Comparison of ENCODE assay signal across 16 mouse cellular contexts in genomic region chr2:29481856-29482255, GRCm38 (mm10).
A peak's percentile ranks its signal among the peaks of the same experiment; 100 is the strongest.
DNase-seq lines count a peak whose midpoint lies in the region; ATAC-seq lines count a peak whose summit lies in the region.
"Had no signal": no experiment of that assay in that cellular context is flagged by ENCODE, and none has a peak within 500 bp of the region (broad histone marks: within the 10 kb centered on the region; RNA-seq: fewer than 3 reads in every experiment).

No protein-coding gene starts in this region.

- H3K9me3 ChIP-seq in forebrain, embryonic 15.5 days, result no peaks in the 10 kb centered on the region
- H3K9me3 ChIP-seq in midbrain, embryonic 13.5 days, result no peaks in the 10 kb centered on the region
- H3K9me3 ChIP-seq: embryonic facial prominence, embryonic 13.5 days; heart, embryonic 12.5 days; liver, embryonic 15.5 days; neural tube, embryonic 12.5 days had no signal

- H3K36me3 ChIP-seq in forebrain, embryonic 15.5 days, result no peaks in the 10 kb centered on the region
- no peaks in the 10 kb centered on the region for H3K36me3 ChIP-seq in midbrain, embryonic 13.5 days
- H3K36me3 ChIP-seq: embryonic facial prominence, embryonic 13.5 days; heart, embryonic 12.5 days; liver, embryonic 15.5 days; neural tube, embryonic 12.5 days had no signal

- H3K27ac ChIP-seq in forebrain, embryonic 15.5 days (replicated peaks), result no peak overlapping the region
- H3K27ac ChIP-seq in midbrain, embryonic 13.5 days, result peak overlapping the region; percentile 32; the same call in 1 of the 2 replicates
- H3K27ac ChIP-seq: embryonic facial prominence, embryonic 13.5 days; liver, embryonic 15.5 days; macrophage; neural tube, embryonic 12.5 days had no signal

- H3K9ac ChIP-seq in forebrain, embryonic 15.5 days (replicated peaks), result no peak overlapping the region
- H3K9ac ChIP-seq in midbrain, embryonic 13.5 days (replicated peaks), result peak overlapping the region; percentile 21; the same call in 1 of the 2 replicates
- H3K9ac ChIP-seq: embryonic facial prominence, embryonic 13.5 days; heart, embryonic 12.5 days; liver, embryonic 15.5 days; neural tube, embryonic 12.5 days had no signal

- intact Hi-C loops in gastrocnemius, postnatal 14 days (cut with DNase I; ENCODE audit: low total_unique reads), result no loop called here

- H3K27me3 ChIP-seq in forebrain, embryonic 15.5 days, result no peaks in the 10 kb centered on the region
- H3K27me3 ChIP-seq in midbrain, embryonic 13.5 days, result no peaks in the 10 kb centered on the region
- H3K27me3 ChIP-seq: embryonic facial prominence, embryonic 13.5 days; heart, embryonic 12.5 days; liver, embryonic 15.5 days; neural tube, embryonic 12.5 days had no signal

- DNase-seq in R1 (ENCODE audit: low read depth, low spot score), result peak; percentile 71
- peak; percentile 61 for DNase-seq in embryo, embryonic 10 days (ENCODE audit: low spot score)
- no peak for DNase-seq in gastrocnemius, postnatal 14 days
- no peak for DNase-seq in frontal cortex, postnatal 36 days (ENCODE audit: low spot score in 2 of 2)
- DNase-seq in urinary bladder, postnatal 25 days (ENCODE audit: low spot score), result no peak
- DNase-seq: cerebellum, adult 2 months; kidney, postnatal 36 days; right cerebral cortex, postnatal 14 days; thymus, postnatal 4 days had no signal

- peaks cover 39% of the 10 kb centered on the region for H3K4me1 ChIP-seq in forebrain, embryonic 15.5 days
- H3K4me1 ChIP-seq in midbrain, embryonic 13.5 days (replicated peaks), result peaks cover 53% of the 10 kb centered on the region
- H3K4me1 ChIP-seq: liver, embryonic 15.5 days had no signal

- no peak overlapping the region for H3K4me2 ChIP-seq in forebrain, embryonic 15.5 days (replicated peaks)
- H3K4me2 ChIP-seq in midbrain, embryonic 13.5 days (replicated peaks), result no peak overlapping the region
- H3K4me2 ChIP-seq: embryonic facial prominence, embryonic 13.5 days; heart, embryonic 12.5 days; liver, embryonic 15.5 days; neural tube, embryonic 12.5 days had no signal

- H3K4me3 ChIP-seq in forebrain, embryonic 15.5 days, result no peak overlapping the region
- no peak overlapping the region for H3K4me3 ChIP-seq in midbrain, embryonic 13.5 days (replicated peaks)
- H3K4me3 ChIP-seq: embryonic facial prominence, embryonic 13.5 days; heart, embryonic 12.5 days; liver, embryonic 15.5 days; neural tube, embryonic 12.5 days had no signal

- 0 out of 2 replicates have a peak, but pooled peaks have one; percentile 29 for ATAC-seq in forebrain, embryonic 15.5 days (replicated peaks)
- peak; percentile 63 for ATAC-seq in midbrain, embryonic 13.5 days

- 30% methylated on average over 8 of the region's 8 CpGs for WGBS in forebrain, embryonic 15.5 days
- WGBS in midbrain, embryonic 13.5 days, result 36% methylated on average over 8 of the region's 8 CpGs

Comparison
In these comparisons a context has a peak if more than half of its experiments do, and no peak if none do; other contexts are left out.
1. DNase-seq: peak in R1 (single experiment) and embryo, embryonic 10 days (single experiment); none in gastrocnemius, postnatal 14 days (single experiment), frontal cortex, postnatal 36 days (0 of 2) and urinary bladder, postnatal 25 days (single experiment).